12 mouse cellular contexts compared by ENCODE assay signal in the genomic region with DNA sequence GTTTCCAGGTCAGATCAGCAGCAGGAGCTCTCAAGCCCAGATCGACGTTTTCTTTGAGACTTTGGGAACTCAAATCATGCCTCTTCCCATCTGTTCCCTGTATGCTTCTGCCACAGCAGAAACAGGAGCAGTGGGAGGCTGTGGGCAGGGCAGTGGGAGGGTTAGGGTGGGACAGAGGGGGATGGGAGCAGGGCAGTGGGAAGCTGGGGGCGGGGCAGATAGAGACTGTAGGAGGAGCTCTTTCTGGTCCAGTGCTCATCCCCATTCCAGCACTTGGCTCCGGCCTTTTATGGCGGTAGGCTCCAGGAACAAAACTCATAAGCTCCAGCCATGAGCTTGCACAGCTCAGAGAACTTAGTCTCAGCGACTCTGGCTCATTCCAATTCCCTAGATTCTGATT. TPM values are rescaled to one million over a fixed set of nuclear protein-coding genes. Genes with fewer than 3 reads are reported as not detected.
DNase-seq lines count a peak whose midpoint lies in the region; ATAC-seq and TF ChIP-seq lines count a peak whose summit lies in the region.
"Had no signal": no experiment of that assay in that cellular context is flagged by ENCODE, and none has a peak within 500 bp of the region (broad histone marks: within the 10 kb centered on the region; RNA-seq: fewer than 3 reads in every experiment).

No protein-coding gene starts in this region.

- no peak overlapping the region for H3K4me2 ChIP-seq in stomach, embryonic 16.5 days (ENCODE audit: low read depth, low read length)
- H3K4me2 ChIP-seq: liver, embryonic 13.5 days had no signal

- TF ChIP-seq POLR2A in lung, adult 2 months (IDR thresholded peaks at IDR 0.05; ENCODE audit: borderline replicate concordance, extremely low read depth, low read depth, low read length): no peak

- TF ChIP-seq CTCF in lung, adult 2 months (IDR thresholded peaks at IDR 0.05; ENCODE audit: insufficient read depth, low read length): no peak

- H3K4me1 ChIP-seq in lung, adult 2 months (ENCODE audit: control insufficient read depth, insufficient read depth, low read length): no peaks in the 10 kb centered on the region
- H3K4me1 ChIP-seq in stomach, embryonic 16.5 days (ENCODE audit: control insufficient read depth, insufficient read depth, low read length): peaks cover 23% of the 10 kb centered on the region

- no peak overlapping the region for H3K27ac ChIP-seq in stomach, embryonic 16.5 days (ENCODE audit: low read length)
- H3K27ac ChIP-seq: layer of hippocampus, adult 2 months; liver, embryonic 13.5 days had no signal

- 67% methylated on average over 6 of the region's 6 CpGs for WGBS in lung, adult 2 months
- 57% methylated on average over 6 of the region's 6 CpGs for WGBS in stomach, embryonic 16.5 days

- peak; percentile 30 for DNase-seq in adrenal gland, postnatal 14 days
- no peak for DNase-seq in adrenal gland, adult 2 months
- peak; percentile 19 for DNase-seq in lung, postnatal 10 days
- DNase-seq in lung, adult 2 months: no peak
- DNase-seq in kidney, adult 9 months: peak; percentile 27
- no peak for DNase-seq in layer of hippocampus, postnatal 10 days (ENCODE audit: low spot score in 2 of 2)
- no peak for DNase-seq in urinary bladder, adult 2 months (ENCODE audit: low spot score)
- DNase-seq: cerebellum, adult 11-12 months; liver, embryonic 13.5 days had no signal

- H3K9me3 ChIP-seq in stomach, embryonic 16.5 days (replicated peaks; ENCODE audit: control insufficient read depth, low read length): no peaks in the 10 kb centered on the region
- H3K9me3 ChIP-seq: liver, embryonic 13.5 days had no signal

- H3K9ac ChIP-seq in stomach, embryonic 16.5 days (ENCODE audit: low read length): no peak overlapping the region
- H3K9ac ChIP-seq: liver, embryonic 13.5 days had no signal

- H3K4me3 ChIP-seq in lung, adult 2 months (replicated peaks; ENCODE audit: extremely low read depth, low read depth, low read length): no peak overlapping the region
- H3K4me3 ChIP-seq in stomach, embryonic 16.5 days (replicated peaks; ENCODE audit: low read length): no peak overlapping the region
- H3K4me3 ChIP-seq: layer of hippocampus, adult 2 months; liver, embryonic 13.5 days had no signal

- H3K36me3 ChIP-seq in stomach, embryonic 16.5 days (ENCODE audit: control insufficient read depth, insufficient read depth, low read length): no peaks in the 10 kb centered on the region
- H3K36me3 ChIP-seq: liver, embryonic 13.5 days had no signal

- peak; percentile 62; the same call in 1 of the 2 replicates for ATAC-seq in stomach, embryonic 16.5 days (ENCODE audit: insufficient read depth, low FRiP score)

- H3K27me3 ChIP-seq in stomach, embryonic 16.5 days (ENCODE audit: control insufficient read depth, insufficient read depth, low read length): no peaks in the 10 kb centered on the region
- H3K27me3 ChIP-seq: liver, embryonic 13.5 days had no signal

RNA-seq across cellular contexts. Expression of a gene that starts 49.7 kb away (rescaled TPM):
- total RNA-seq in adrenal gland, postnatal 14 days (2021): 2.8 and 3.1 TPM in 2 replicates
- under 1 TPM; 0.17 to 0.20 TPM for total RNA-seq in adrenal gland, adult 2 months (2021)
- polyA plus RNA-seq in adrenal gland, adult 2 months (2012; rRNA removed): 0.02 TPM in 1 of 2 replicates, not detected in the other
- 0.03 and 0.07 TPM in 2 replicates for polyA plus RNA-seq in lung, adult 2 months (2012; rRNA removed)
- 47.0 and 53.6 TPM in 2 replicates for polyA plus RNA-seq in stomach, embryonic 16.5 days (2015; fragmentation: Nextera tagmentation; extraction: Ambion mirVana)
- total RNA-seq in layer of hippocampus, postnatal 10 days (2021): 1 to 10 TPM; 1.4 TPM
- polyA plus RNA-seq in urinary bladder, adult 2 months (2012; rRNA removed): 1.7 and 2.2 TPM in 2 replicates
- total RNA-seq: heart, adult 8-10 months; layer of hippocampus, adult 2 months had no signal

Comparison
In these comparisons a context has a peak if more than half of its experiments do, and no peak if none do; other contexts are left out.
1. DNase-seq: peak in adrenal gland, postnatal 14 days (single experiment), lung, postnatal 10 days (single experiment) and kidney, adult 9 months (single experiment); none in adrenal gland, adult 2 months (single experiment), lung, adult 2 months (single experiment), layer of hippocampus, postnatal 10 days (0 of 2) and urinary bladder, adult 2 months (single experiment).
2. RNA of a gene that starts 49.7 kb away (polyA plus RNA-seq): 47.0 to 53.6 TPM in stomach, embryonic 16.5 days; 1.7 to 2.2 TPM in urinary bladder, adult 2 months, 0.03 to 0.07 TPM in lung, adult 2 months and 0.02 TPM in adrenal gland, adult 2 months; every median in the first group is over 10 times any median in the second.